Mouse (Mus musculus) bone marrow macrophage, adult 2 months (primary cell): Measurements from ENCODE around the gene Bco1.

Experiments used
- CTCF ChIP-seq: IDR thresholded peaks from 2 replicates; pipeline ENCODE4 v1.5.1; 2012; ENCODE audit warnings: low read depth, mild to moderate bottlenecking, low read length, moderate library complexity
- POLR2A ChIP-seq: IDR thresholded peaks from 2 replicates; pipeline ENCODE4 v1.6.1; 2012; ENCODE audit warnings: mild to moderate bottlenecking, low read depth, low read length, borderline replicate concordance

- TF ChIP-seq POLR2A (no peak), CTCF (no peak)
Observed at GRCm38 (mm10) chr8:117051316-117051715, 44.3 kb upstream of the Bco1 start.
